Mouse (Mus musculus) ES-E14 (cell line): ENCODE results near the gene Rnf167. TPM values are rescaled to one million over a fixed set of nuclear protein-coding genes. Genes with fewer than 3 reads are reported as not detected.

Experiments
- DNase-seq: peaks from one replicate; pipeline ENCODE4 v3.0.0-alpha.2; 2013; ENCODE audit warnings: low read depth, low spot score
- H3K27ac ChIP-seq: 2 replicates; pipeline ENCODE4 v1.5.1; 2012; ENCODE audit warnings: low read depth, mild to moderate bottlenecking, low read length, moderate library complexity, mixed read lengths; ENCODE audit not compliant: poor library complexity, insufficient read depth, severe bottlenecking
- H3K36me3 ChIP-seq: 2 replicates; pipeline ENCODE4 v1.6.1; 2012; ENCODE audit warnings: mild to moderate bottlenecking, low read length, moderate library complexity, mixed read lengths; ENCODE audit not compliant: control insufficient read depth, poor library complexity, insufficient read depth, severe bottlenecking
- H3K4me1 ChIP-seq, 2 experiments: fragments of 150-350 bp in 1 of 2; sonication (generic) in 1 of 2; 2 replicates each; pipeline ENCODE4 v1.6.1; 2012; ENCODE audit warnings: low read length in 2 of 2, mild to moderate bottlenecking in 1 of 2, mixed read lengths in 1 of 2; ENCODE audit not compliant: control insufficient read depth in 2 of 2, insufficient read depth in 2 of 2, poor library complexity in 1 of 2
- H3K4me3 ChIP-seq, 2 experiments: fragments of 150-350 bp in 1 of 2; sonication (generic) in 1 of 2; 2 replicates each; pipeline ENCODE4 v1.5.1; 2012; ENCODE audit warnings: low read length in 2 of 2, low read depth in 1 of 2, mild to moderate bottlenecking in 1 of 2, mixed read lengths in 1 of 2; ENCODE audit not compliant: insufficient read depth in 1 of 2, poor library complexity in 1 of 2, severe bottlenecking in 1 of 2
- H3K9ac ChIP-seq: 2 replicates; pipeline ENCODE4 v1.6.1; 2012; ENCODE audit warnings: low read depth, mild to moderate bottlenecking, low read length, mixed read lengths; ENCODE audit not compliant: poor library complexity, insufficient read depth, severe bottlenecking
- H3K9me3 ChIP-seq: fragments of 150-350 bp; sonication (generic); 2 replicates; pipeline ENCODE4 v1.6.1; 2012; ENCODE audit warnings: low read depth, mild to moderate bottlenecking, low read length; ENCODE audit not compliant: control insufficient read depth, insufficient read depth
- CHD2 ChIP-seq: IDR thresholded peaks from 2 replicates; pipeline ENCODE4 v1.6.1; 2014; ENCODE audit warnings: mild to moderate bottlenecking, low read depth, low read length, inconsistent platforms
- HCFC1 ChIP-seq: IDR thresholded peaks from 2 replicates; pipeline ENCODE4 v1.6.1; 2012; ENCODE audit warnings: low read length, inconsistent platforms, borderline replicate concordance; ENCODE audit not compliant: insufficient read depth
- MAFK ChIP-seq: IDR thresholded peaks from 2 replicates; pipeline ENCODE4 v1.6.1; 2014; ENCODE audit warnings: mild to moderate bottlenecking, low read depth, low read length, inconsistent platforms; ENCODE audit not compliant: insufficient read depth
- ZC3H11A ChIP-seq: IDR thresholded peaks from 2 replicates; pipeline ENCODE4 v1.6.1; 2012; ENCODE audit warnings: low read depth, mild to moderate bottlenecking, inconsistent platforms, low read length, borderline replicate concordance
- ZNF384 ChIP-seq: IDR thresholded peaks from 2 replicates; pipeline ENCODE4 v1.6.1; 2012; ENCODE audit warnings: low read depth, low read length, inconsistent platforms
- in situ Hi-C, 2 experiments: fragments of 600-800 bp; cut with MboI; formaldehyde crosslinking; loops; one replicate each; pipeline ENCODE4 v1.15.1; 2025; ENCODE audit warnings: low sequenced_read_pairs in 2 of 2, inconsistent platforms in 1 of 2; ENCODE audit not compliant: unreplicated experiment in 2 of 2
- total RNA-seq: library from RNA; depleted of rRNA; stranded (reverse); fragments of 300-350 nt; gene quantifications from 2 replicates; pipeline ENCODE4 v1.2.3, GENCODE M21; 2012

Rnf167 gene
- total RNA-seq, 1 experiment = 113 TPM

DNA sequence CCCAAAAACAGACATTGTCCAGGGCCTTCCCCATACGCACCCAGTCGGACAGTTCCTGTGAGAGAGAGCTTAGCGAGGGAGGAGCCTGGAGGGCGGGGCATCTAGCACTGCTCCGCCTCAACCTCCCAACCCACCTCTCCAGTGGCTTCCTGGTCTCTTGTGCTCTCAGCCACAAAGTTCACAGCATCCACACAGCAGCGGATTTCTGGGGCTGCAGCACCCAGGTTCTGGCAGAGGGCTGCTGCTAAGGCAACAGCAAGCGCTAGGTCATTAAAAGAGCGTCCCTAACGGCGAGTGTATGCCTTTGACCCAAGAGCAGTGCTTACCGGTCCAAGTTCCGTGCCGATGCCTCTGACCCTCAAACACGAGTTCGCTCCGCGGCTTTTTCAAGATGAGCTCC is 32.0 kb upstream of the Rnf167 start:
- Histone ChIP-seq H3K9me3 (no peaks in the 10 kb centered on the region), H3K4me3 (peak overlapping the region; percentile 57 to 81), H3K36me3 (peaks cover 23% of the 10 kb centered on the region), H3K4me1 (peaks cover 0 to 6% of the 10 kb centered on the region in 2 experiments; a peak in 1 of 4 replicates), H3K9ac (peak overlapping the region; percentile 50), H3K27ac (no peak overlapping the region)
- in situ Hi-C loops = loop anchor here in 1 of 2 experiments (5.0 kb wide), 1 partner anchor 88 kb away; the partner anchor contains the start of gene Psmb6
- TF ChIP-seq CHD2 = no peak
- TF ChIP-seq MAFK = no peak
- DNase-seq = peak; percentile 59

GRCm38 (mm10) chr11:70615516-70616093 is 31.4 kb upstream of the Rnf167 start, which contains the start of gene 4930544D05Rik:
Gene 4930544D05Rik (plus strand): TSS chr11:70615848.
- DNase-seq = no peak
- no peak for TF ChIP-seq ZNF384
- no peak for TF ChIP-seq HCFC1
- TF ChIP-seq MAFK = no peak
- no peak for TF ChIP-seq CHD2
- TF ChIP-seq ZC3H11A = no peak
- peaks cover 19% of the 10 kb centered on the region for H3K36me3 ChIP-seq
- peak within 1 kb of the TSS; percentile 50 for H3K9ac ChIP-seq
- no peaks in the 10 kb centered on the region for H3K9me3 ChIP-seq
- peak within 1 kb of the TSS; percentile 57 to 81 for H3K4me3 ChIP-seq
- no peak within 1 kb of the TSS for H3K27ac ChIP-seq
- in situ Hi-C loops = loop anchor here in 1 of 2 experiments (5.0 kb wide), 1 partner anchor 88 kb away; the partner anchor contains the start of gene Psmb6
- peaks cover 0 to 6% of the 10 kb centered on the region in 2 experiments; a peak in 1 of 4 replicates for H3K4me1 ChIP-seq

DNA sequence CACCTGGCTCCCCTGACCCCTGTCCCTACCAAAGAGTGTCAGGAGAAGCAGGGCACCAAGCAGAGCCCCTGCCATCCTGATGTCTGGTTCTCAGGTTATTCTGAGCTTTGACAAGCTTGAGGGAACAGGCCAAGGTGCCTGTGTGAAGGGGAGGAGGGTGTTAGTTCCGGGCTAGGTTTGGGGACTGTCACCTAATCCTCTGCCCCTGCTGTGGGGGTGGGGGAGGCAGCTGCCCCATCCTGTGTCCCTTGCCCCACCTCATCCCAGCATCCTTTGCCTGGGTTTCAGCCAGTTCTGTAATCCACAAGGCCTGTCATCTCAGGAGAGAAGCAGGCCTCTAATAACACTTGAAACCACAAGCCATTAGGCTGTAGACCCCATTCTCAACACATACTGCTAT is 27.9 kb upstream of the Rnf167 start, which contains the start of gene Chrne:
TSS of gene Chrne (minus strand) at position 116 of the 400 bp plus-strand sequence.
- H3K9ac ChIP-seq = no peak within 1 kb of the TSS
- no peak within 1 kb of the TSS for H3K27ac ChIP-seq
- H3K9me3 ChIP-seq = no peaks in the 10 kb centered on the region
- peaks cover 0 to 12% of the 10 kb centered on the region in 2 experiments; a peak in 2 of 4 replicates for H3K4me1 ChIP-seq
- in situ Hi-C loops = loop anchor here in 1 of 2 experiments (5.0 kb wide), 1 partner anchor 92 kb away; the partner anchor contains the start of gene Psmb6
- no peak within 1 kb of the TSS for H3K4me3 ChIP-seq
- no peaks in the 10 kb centered on the region for H3K36me3 ChIP-seq
- no peak for TF ChIP-seq ZC3H11A
- TF ChIP-seq ZNF384 = no peak
- no peak for TF ChIP-seq MAFK
- no peak for TF ChIP-seq HCFC1
- TF ChIP-seq CHD2 = no peak
- DNase-seq = no peak

DNA sequence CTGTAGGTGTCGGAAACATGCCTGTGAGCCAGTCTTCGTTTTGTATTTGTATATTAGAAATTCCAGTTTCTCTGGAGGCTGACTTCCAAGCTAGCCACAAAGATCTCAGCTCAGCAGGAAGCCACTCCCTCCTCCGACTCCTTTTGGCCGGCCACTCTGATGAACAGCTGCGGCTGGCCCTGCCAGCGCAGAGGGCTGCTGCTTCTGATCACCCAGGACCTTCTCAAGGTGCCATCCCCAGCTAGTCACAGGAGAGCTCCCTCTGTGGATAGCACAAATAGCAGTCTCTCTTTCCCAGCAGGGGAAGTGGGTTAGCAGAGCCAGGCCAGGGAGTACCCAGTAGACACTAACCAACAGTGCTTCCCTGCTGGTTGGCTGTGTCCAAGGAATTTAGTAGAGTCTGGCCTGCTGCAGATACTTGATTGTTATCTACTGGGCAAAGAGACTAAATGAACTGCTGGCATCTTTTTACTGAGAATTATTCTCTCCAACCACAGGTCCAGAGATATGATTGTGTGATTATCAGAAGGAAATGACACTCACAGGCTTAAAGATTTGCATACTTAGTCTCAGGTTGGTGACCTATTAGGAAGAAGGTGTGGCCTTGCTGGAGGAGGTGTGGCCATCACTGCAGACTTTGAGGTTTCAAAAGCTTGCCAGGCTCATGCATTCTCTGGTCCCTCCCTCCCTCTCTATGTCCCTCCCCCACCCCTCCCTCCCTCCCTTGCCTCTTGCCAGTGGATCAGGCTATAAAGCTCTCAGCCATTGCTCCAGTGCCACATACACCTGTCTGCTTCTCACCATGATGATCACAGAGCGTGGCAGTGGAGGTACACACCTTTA is 24.8 kb upstream of the Rnf167 start:
- no peak for TF ChIP-seq ZNF384
- no peak for TF ChIP-seq CHD2
- TF ChIP-seq ZC3H11A = no peak
- TF ChIP-seq MAFK = no peak
- no peak for TF ChIP-seq HCFC1
- DNase-seq = no peak
- Histone ChIP-seq H3K9me3 (no peaks in the 10 kb centered on the region), H3K4me3 (no peak overlapping the region), H3K27ac (no peak overlapping the region), H3K36me3 (no peaks in the 10 kb centered on the region), H3K9ac (no peak overlapping the region; the same call in 1 of the 2 replicates), H3K4me1 (peaks cover 4 to 20% of the 10 kb centered on the region in 2 experiments; a peak in 2 of 4 replicates)
- in situ Hi-C loops = loop anchor here in 1 of 2 experiments (10.0 kb wide), 1 partner anchor 133 kb away; no protein-coding TSS in a partner anchor
